Mouse (Mus musculus): Measurements from ENCODE around the gene Caskin2. TPM values are rescaled to one million over a fixed set of nuclear protein-coding genes. Genes with fewer than 3 reads are reported as not detected.
"Not testable (repeated sequence)": the region's sequence is repeated elsewhere in the genome, so short reads cannot be mapped to it uniquely, and the experiment has no call there.

The Caskin2 gene
- polyA plus RNA-seq (2014; fragmentation: Nextera tagmentation; extraction: Ambion mirVana): 16.2 and 16.8 TPM in 2 replicates

- DNase-seq (ENCODE audit: low spot score) (peak; percentile 98), ATAC-seq (ENCODE audit: low read depth) (peak; percentile 91)
- WGBS: 1% methylated on average over 32 of the region's 44 CpGs
- H3K4me2 ChIP-seq (ENCODE audit: low read depth, low read length): peak within 1 kb of the TSS; percentile 88
- peaks cover 45% of the 10 kb centered on the region for H3K4me1 ChIP-seq (ENCODE audit: control insufficient read depth, insufficient read depth, low read length)
- H3K27ac ChIP-seq (replicated peaks; ENCODE audit: low read depth, low read length): peak within 1 kb of the TSS; percentile 85
- peaks cover 27% of the 10 kb centered on the region for H3K36me3 ChIP-seq (ENCODE audit: control insufficient read depth, insufficient read depth, low read length)
- H3K9ac ChIP-seq (ENCODE audit: low read depth, low read length): peak within 1 kb of the TSS; percentile 87
- no peaks in the 10 kb centered on the region for H3K27me3 ChIP-seq (replicated peaks; ENCODE audit: control insufficient read depth, insufficient read depth, low read length)
- H3K9me3 ChIP-seq (ENCODE audit: control insufficient read depth, low read length): no peaks in the 10 kb centered on the region
- peak within 1 kb of the TSS; percentile 87 for H3K4me3 ChIP-seq (ENCODE audit: low read depth, low read length)
Observed at GRCm38 (mm10) chr11:115813507-115814296, at the start of gene Caskin2. Caskin2 (minus strand) TSS chr11:115813639.

GRCm38 (mm10) chr11:115859143-115859945 lies 45.9 kb upstream of the Caskin2 start:
- no peaks in the 10 kb centered on the region for H3K9me3 ChIP-seq (ENCODE audit: control insufficient read depth, low read length)
- H3K27me3 ChIP-seq (replicated peaks; ENCODE audit: control insufficient read depth, insufficient read depth, low read length): peaks cover 49% of the 10 kb centered on the region
- H3K4me2 ChIP-seq (ENCODE audit: low read depth, low read length): peak overlapping the region; percentile 62
- H3K27ac ChIP-seq (replicated peaks; ENCODE audit: low read depth, low read length): no peak overlapping the region
- no peaks in the 10 kb centered on the region for H3K36me3 ChIP-seq (ENCODE audit: control insufficient read depth, insufficient read depth, low read length)
- ATAC-seq (ENCODE audit: low read depth) (peak; percentile 93), DNase-seq (ENCODE audit: low spot score) (peak; percentile 87)
- H3K9ac ChIP-seq (ENCODE audit: low read depth, low read length): peak overlapping the region; percentile 51
- H3K4me3 ChIP-seq (ENCODE audit: low read depth, low read length): peak overlapping the region; percentile 41
- 5% methylated on average over 16 of the region's 75 CpGs for WGBS
- H3K4me1 ChIP-seq (ENCODE audit: control insufficient read depth, insufficient read depth, low read length): peaks cover 6% of the 10 kb centered on the region; the same call in 1 of the 2 replicates

GRCm38 (mm10) chr11:115858354-115858753 lies 44.9 kb upstream of the Caskin2 start, which contains the start of gene Myo15b:
Myo15b (plus strand) TSS chr11:115858406.
- Histone ChIP-seq H3K27ac (replicated peaks; ENCODE audit: low read depth, low read length) (no peak within 1 kb of the TSS), H3K27me3 (replicated peaks; ENCODE audit: control insufficient read depth, insufficient read depth, low read length) (peaks cover 49% of the 10 kb centered on the region), H3K9me3 (ENCODE audit: control insufficient read depth, low read length) (no peaks in the 10 kb centered on the region), H3K36me3 (ENCODE audit: control insufficient read depth, insufficient read depth, low read length) (no peaks in the 10 kb centered on the region), H3K4me3 (ENCODE audit: low read depth, low read length) (peak within 1 kb of the TSS; percentile 41), H3K4me2 (ENCODE audit: low read depth, low read length) (peak within 1 kb of the TSS; percentile 62), H3K4me1 (ENCODE audit: control insufficient read depth, insufficient read depth, low read length) (peaks cover 6% of the 10 kb centered on the region; the same call in 1 of the 2 replicates), H3K9ac (ENCODE audit: low read depth, low read length) (peak within 1 kb of the TSS; percentile 51)
- WGBS: 8% methylated on average over 22 of the region's 27 CpGs
- ATAC-seq (ENCODE audit: low read depth): no peak
- no peak for DNase-seq (ENCODE audit: low spot score)

GRCm38 (mm10) chr11:115857936-115858335 lies 44.5 kb upstream of the Caskin2 start:
- Histone ChIP-seq H3K4me1 (ENCODE audit: control insufficient read depth, insufficient read depth, low read length) (peaks cover 6% of the 10 kb centered on the region; the same call in 1 of the 2 replicates), H3K9me3 (ENCODE audit: control insufficient read depth, low read length) (no peaks in the 10 kb centered on the region), H3K9ac (ENCODE audit: low read depth, low read length) (no peak overlapping the region), H3K27ac (replicated peaks; ENCODE audit: low read depth, low read length) (no peak overlapping the region), H3K4me3 (ENCODE audit: low read depth, low read length) (no peak overlapping the region), H3K4me2 (ENCODE audit: low read depth, low read length) (no peak overlapping the region), H3K27me3 (replicated peaks; ENCODE audit: control insufficient read depth, insufficient read depth, low read length) (peaks cover 49% of the 10 kb centered on the region), H3K36me3 (ENCODE audit: control insufficient read depth, insufficient read depth, low read length) (no peaks in the 10 kb centered on the region)
- WGBS: 58% methylated on average over 13 of the region's 13 CpGs
- ATAC-seq (ENCODE audit: low read depth) (no peak), DNase-seq (ENCODE audit: low spot score) (no peak)

GRCm38 (mm10) chr11:115857146-115857545 lies 43.7 kb upstream of the Caskin2 start:
- peaks cover 49% of the 10 kb centered on the region for H3K27me3 ChIP-seq (replicated peaks; ENCODE audit: control insufficient read depth, insufficient read depth, low read length)
- not testable (repeated sequence) for H3K27ac ChIP-seq (replicated peaks; ENCODE audit: low read depth, low read length); H3K9me3 ChIP-seq (ENCODE audit: control insufficient read depth, low read length); DNase-seq (ENCODE audit: low spot score); H3K36me3 ChIP-seq (ENCODE audit: control insufficient read depth, insufficient read depth, low read length); H3K4me3 ChIP-seq (ENCODE audit: low read depth, low read length); H3K4me1 ChIP-seq (ENCODE audit: control insufficient read depth, insufficient read depth, low read length); H3K4me2 ChIP-seq (ENCODE audit: low read depth, low read length); H3K9ac ChIP-seq (ENCODE audit: low read depth, low read length); ATAC-seq (ENCODE audit: low read depth)
- WGBS: 90% methylated on average over 4 of the region's 4 CpGs

- 82% methylated on average over 6 of the region's 6 CpGs for WGBS
- ATAC-seq (ENCODE audit: low read depth) (no peak), DNase-seq (ENCODE audit: low spot score) (no peak)
- H3K4me2 ChIP-seq (ENCODE audit: low read depth, low read length): no peak overlapping the region
- H3K4me3 ChIP-seq (ENCODE audit: low read depth, low read length): no peak overlapping the region
- no peaks in the 10 kb centered on the region for H3K9me3 ChIP-seq (ENCODE audit: control insufficient read depth, low read length)
- H3K27me3 ChIP-seq (replicated peaks; ENCODE audit: control insufficient read depth, insufficient read depth, low read length): peaks cover 24% of the 10 kb centered on the region
- H3K9ac ChIP-seq (ENCODE audit: low read depth, low read length): no peak overlapping the region
- H3K36me3 ChIP-seq (ENCODE audit: control insufficient read depth, insufficient read depth, low read length): 0 out of 2 replicates have a peak, but pooled peaks cover 3% of the 10 kb centered on the region
- peaks cover 6% of the 10 kb centered on the region; the same call in 1 of the 2 replicates for H3K4me1 ChIP-seq (ENCODE audit: control insufficient read depth, insufficient read depth, low read length)
- H3K27ac ChIP-seq (replicated peaks; ENCODE audit: low read depth, low read length): no peak overlapping the region
Observed at GRCm38 (mm10) chr11:115854674-115855073, 41.2 kb upstream of the Caskin2 start.

- no peak overlapping the region for H3K9ac ChIP-seq (ENCODE audit: low read depth, low read length)
- H3K9me3 ChIP-seq (ENCODE audit: control insufficient read depth, low read length): no peaks in the 10 kb centered on the region
- DNase-seq (ENCODE audit: low spot score) (no peak), ATAC-seq (ENCODE audit: low read depth) (no peak)
- no peak overlapping the region for H3K27ac ChIP-seq (replicated peaks; ENCODE audit: low read depth, low read length)
- WGBS: 90% methylated on average over 2 of the region's 2 CpGs
- H3K36me3 ChIP-seq (ENCODE audit: control insufficient read depth, insufficient read depth, low read length): no peaks in the 10 kb centered on the region
- no peak overlapping the region for H3K4me3 ChIP-seq (ENCODE audit: low read depth, low read length)
- no peak overlapping the region for H3K4me2 ChIP-seq (ENCODE audit: low read depth, low read length)
- no peaks in the 10 kb centered on the region for H3K27me3 ChIP-seq (replicated peaks; ENCODE audit: control insufficient read depth, insufficient read depth, low read length)
- H3K4me1 ChIP-seq (ENCODE audit: control insufficient read depth, insufficient read depth, low read length): peaks cover 10% of the 10 kb centered on the region
Observed at GRCm38 (mm10) chr11:115845819-115846218, 32.4 kb upstream of the Caskin2 start.

- Histone ChIP-seq H3K4me1 (ENCODE audit: control insufficient read depth, insufficient read depth, low read length) (peaks cover 13% of the 10 kb centered on the region), H3K9ac (ENCODE audit: low read depth, low read length) (no peak overlapping the region), H3K4me3 (ENCODE audit: low read depth, low read length) (no peak overlapping the region), H3K9me3 (ENCODE audit: control insufficient read depth, low read length) (no peaks in the 10 kb centered on the region), H3K27ac (replicated peaks; ENCODE audit: low read depth, low read length) (no peak overlapping the region), H3K27me3 (replicated peaks; ENCODE audit: control insufficient read depth, insufficient read depth, low read length) (no peaks in the 10 kb centered on the region), H3K36me3 (ENCODE audit: control insufficient read depth, insufficient read depth, low read length) (no peaks in the 10 kb centered on the region), H3K4me2 (ENCODE audit: low read depth, low read length) (no peak overlapping the region)
- ATAC-seq (ENCODE audit: low read depth) (no peak), DNase-seq (ENCODE audit: low spot score) (no peak)
- WGBS: 69% methylated on average over 8 of the region's 8 CpGs
Observed at GRCm38 (mm10) chr11:115844240-115844639, 30.8 kb upstream of the Caskin2 start.
